Mouse (Mus musculus): ENCODE measurements around the gene Gm34653.
"Not testable (repeated sequence)": the region's sequence is repeated elsewhere in the genome, so short reads cannot be mapped to it uniquely, and the experiment has no call there.

Gene Gm34653

DNA sequence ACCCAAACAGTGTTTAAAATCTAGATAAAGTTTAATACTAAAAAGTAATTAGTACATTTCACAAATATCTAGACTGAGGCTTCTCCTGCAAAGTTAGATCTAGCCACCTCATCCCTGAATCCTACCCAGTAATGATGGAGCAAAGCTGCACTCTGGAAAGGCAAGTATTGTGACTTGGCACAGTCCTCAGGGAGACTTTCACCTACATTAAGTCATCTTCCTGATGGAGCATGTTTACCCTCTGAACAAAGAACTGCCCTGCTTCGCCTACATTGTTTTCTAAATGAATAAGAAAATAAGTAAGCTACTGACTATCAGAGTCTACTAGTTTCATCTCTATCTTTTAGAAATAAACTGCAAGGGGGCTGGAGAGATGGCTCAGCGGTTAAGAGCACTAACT, 14.3 kb upstream of the Gm34653 start:
- DNase-seq (ENCODE audit: low spot score), result no peak

DNA sequence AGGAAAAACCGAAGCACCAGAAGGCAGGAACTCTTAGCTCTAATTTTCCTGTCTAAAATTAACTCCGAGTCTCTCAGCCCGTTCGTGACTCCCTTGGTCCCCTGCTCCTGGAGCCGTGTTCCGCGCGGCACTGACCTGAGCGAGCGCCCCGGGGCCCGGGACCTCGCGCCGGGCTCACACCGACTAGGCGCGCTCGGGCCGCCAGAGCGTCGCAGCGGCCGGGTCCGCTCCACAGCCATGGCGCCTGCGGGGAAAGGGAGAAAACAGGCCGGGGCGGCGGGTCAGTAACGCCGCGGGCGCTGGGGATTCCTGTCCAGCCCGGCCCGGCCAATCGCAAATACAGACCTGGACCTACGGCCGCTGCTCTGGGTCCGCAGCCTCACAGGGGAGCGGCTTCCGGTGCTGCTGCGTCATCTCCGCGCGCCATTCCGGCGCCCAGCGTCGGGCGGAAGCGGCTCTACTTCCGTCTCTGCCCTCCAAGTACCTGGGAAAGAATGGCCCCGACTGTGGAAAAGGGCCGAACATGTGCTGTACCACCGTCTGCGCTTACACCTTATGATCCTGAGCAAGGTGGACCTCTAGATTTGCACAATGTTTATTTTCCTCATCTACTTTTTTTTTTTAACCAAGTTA, 6.9 kb upstream of the Gm34653 start, which contains the start of gene Fbxw2:
TSS of gene Fbxw2 (minus strand) at position 485 of the 633 bp plus-strand sequence.
- DNase-seq (ENCODE audit: low spot score), result peak; percentile 72

DNA sequence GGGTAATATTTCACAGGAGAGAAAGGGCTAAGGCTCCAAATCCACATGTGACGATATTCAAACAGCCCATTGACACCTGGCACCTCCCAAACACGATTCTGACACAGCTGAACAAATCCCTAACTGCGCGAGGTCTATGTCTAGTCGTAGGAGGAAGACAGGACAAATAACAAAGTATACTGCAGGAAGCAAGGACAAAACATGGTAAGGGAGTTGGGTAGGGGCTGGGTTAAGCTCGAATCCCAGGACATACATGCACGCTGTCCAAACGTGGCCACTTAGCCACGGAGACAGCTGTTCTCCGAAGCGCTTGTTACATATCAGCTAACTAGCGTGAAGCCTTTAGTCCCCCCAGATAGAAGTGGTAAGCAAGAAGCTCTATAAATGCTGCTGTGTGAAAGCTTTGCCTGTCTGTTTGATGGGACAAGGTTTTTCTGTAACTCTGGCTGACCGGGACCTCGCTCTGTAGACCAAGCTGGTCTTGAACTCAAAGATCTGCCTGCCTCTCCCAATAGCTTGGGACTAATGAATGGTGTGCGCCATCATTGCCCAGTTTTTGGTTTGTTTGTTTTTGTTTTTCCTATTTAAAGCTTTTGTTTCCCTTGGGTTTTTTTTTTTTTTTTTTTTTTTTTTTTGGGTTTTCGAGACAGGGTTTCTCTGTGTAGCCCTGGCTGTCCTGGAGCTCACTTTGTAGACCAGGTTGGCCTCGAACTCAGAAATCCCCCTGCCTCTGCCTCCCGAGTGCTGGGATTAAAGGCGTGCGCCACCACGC, 6.2 kb upstream of the Gm34653 start:
- no peak for DNase-seq (ENCODE audit: low spot score)

DNA sequence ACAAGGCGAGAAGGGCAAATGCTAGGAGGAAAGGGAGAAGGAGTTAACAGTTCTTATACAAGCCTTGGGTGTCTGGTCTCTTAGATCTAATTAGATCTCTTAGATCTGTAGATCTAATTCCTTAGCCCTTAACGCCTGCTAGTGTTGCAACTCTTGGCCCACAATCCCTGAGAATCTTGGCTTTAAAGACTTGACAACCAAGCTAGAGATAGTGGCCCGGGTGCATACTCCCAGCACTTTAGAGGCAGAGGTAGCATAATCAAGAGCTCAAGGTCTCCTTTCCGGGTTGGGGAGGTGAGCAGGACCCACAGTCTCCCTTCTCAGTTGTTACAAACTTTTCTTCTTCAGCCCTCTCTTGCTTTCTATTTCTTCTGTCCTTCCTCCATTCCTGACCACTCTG, 5.2 kb upstream of the Gm34653 start:
- DNase-seq (ENCODE audit: low spot score), result no peak

DNA sequence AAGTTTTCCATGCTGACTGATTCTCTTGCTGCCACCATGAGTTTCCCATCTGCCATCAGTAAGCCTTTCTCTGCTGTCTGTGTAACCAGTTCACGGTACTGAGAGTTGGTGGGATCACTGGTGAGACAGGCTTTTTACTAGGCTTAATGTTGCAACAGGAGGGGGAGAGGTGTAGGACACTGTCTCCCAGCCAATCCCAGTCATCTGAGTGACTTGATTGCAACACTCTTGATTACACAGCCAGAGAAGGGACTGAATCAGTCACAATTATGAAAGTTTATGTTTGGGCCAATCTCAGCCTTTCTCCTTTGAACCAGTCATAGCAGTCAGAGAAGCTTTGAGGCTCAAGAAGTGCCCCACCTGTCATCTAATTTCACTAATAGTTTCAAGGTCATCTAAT, 4.8 kb upstream of the Gm34653 start:
- no peak for DNase-seq (ENCODE audit: low spot score)

DNA sequence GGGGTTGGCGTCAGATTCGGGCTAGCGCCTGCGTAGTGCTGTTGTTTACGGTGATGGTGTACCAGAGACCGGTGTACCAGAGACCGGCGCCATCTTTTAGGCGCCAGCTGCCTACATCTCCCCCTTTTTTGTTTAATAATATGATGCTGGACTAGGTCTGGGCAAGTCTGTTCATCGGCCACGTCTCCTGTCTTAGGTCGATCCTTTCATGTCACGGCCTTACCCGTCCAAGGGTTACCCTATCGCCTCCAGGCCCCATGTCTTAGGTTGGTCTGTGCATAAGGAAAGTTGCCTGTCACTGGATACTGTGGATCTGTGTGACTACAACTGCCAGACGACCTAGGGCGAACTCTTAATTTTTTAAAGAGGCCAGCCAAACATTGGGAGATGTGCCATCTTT, 2.7 kb upstream of the Gm34653 start:
- DNase-seq (ENCODE audit: low spot score), result not testable (repeated sequence)

DNA sequence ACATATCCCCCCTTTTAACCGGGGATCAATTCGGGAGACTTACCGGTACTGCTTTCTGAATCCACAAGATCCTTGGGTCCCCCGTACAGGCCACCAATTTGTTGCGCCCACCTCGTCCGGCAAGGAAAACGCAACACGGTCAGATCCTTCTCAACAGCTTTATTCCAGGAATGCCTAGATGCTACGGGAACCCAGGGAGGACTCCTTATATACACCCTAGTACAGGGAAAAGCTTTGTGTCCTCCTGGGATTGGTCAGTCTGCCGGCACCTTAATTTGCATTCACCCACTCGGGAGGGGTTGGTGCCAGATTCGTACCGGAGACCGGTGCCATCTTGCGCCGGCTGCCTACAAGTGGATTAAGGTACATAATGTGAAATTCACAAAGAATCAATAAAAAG, 817 bp downstream of the Gm34653 start:
- no peak for DNase-seq (ENCODE audit: low spot score)

DNA sequence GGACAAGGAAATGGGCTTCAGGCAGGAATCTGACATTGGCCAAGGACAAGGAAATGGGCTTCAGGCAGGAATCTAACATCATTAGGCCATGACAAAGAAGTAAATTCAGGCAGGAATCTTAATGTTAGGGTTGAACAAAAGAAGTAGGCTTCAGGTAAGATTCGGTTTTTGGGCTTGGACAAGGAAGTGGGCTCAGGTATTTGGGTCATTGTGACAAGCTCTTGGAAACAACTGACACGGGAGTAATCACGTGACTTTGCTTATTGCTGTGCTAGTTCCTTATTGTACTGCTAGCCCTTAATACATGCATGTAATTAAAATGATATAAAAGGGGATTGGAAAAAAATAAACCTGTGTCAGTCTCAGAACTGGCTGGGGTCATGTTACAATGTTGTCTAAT, 2.9 kb downstream of the Gm34653 start:
- DNase-seq (ENCODE audit: low spot score), result no peak

DNA sequence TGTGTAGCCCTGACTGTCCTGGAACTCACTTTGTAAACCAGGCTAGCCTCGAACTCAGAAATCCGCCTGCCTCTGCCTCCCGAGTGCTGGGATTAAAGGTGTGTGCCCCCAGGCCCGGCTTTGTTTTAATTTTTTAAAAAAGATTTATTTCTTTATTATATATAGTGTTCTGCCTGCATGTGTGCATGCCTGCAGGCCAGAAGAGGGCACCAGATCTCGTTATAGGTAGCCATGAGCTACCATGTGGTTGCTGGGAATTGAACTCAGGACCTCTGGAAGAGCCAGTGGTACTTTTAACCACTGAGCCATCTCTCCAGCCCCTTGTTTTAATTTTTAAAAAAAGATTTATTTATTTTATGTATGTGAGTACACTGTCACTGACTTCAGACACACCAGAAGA, 7.3 kb downstream of the Gm34653 start:
- not testable (repeated sequence) for DNase-seq (ENCODE audit: low spot score)

DNA sequence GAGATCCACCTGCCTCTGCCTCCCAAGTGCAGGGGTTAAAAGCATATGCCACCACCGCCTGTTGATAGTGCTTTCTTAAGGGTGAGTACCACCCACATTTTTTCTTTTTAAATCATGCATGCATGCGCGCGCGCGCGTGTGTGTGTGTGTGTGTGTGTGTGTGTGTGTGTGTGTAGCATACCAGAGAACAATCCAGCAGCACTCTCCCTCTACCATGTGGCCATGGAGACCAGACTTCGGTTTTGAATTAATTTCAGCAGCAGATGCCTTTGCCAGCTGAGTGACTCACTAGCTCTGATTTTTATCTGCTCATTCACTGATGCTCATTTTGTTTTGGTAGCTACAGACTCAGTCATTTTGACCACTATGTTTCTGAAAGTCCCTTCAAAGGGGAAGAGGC, 8.9 kb downstream of the Gm34653 start:
- DNase-seq (ENCODE audit: low spot score), result no peak

DNA sequence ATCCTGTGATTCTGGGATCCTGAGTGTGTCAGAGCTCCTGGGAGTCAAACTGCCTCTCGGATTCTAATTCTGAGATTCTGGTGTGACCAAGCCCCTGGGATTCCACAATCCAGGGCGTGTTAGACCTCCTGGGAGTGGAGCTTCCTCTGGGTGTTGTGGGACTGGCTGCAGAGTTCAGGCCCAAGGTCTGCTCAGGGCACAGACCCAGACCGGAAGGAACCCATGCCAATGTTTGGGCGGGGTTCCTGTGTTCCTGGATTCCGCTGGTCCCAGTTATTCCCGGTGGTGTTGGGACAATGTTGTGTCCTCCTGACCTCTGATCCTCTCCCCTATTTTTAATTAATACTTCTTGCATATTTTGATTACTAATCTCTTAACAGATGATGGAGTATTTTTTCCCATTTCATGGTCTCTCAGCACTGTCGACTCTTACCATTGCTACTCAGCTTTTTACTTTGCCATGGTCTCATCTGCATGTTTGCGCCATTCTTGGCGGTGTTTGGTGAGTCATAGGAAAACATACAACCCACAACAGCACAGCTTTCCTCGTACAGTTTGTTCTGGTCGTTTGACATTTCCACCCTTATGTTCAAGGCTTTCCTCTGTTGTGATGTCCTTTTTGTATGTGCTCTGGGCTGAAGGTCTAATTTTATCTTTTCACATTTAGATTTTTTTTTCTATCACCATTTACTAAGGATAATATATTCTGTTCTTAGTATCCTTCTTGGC, 10.6 kb downstream of the Gm34653 start:
- DNase-seq (ENCODE audit: low spot score), result no peak

DNA sequence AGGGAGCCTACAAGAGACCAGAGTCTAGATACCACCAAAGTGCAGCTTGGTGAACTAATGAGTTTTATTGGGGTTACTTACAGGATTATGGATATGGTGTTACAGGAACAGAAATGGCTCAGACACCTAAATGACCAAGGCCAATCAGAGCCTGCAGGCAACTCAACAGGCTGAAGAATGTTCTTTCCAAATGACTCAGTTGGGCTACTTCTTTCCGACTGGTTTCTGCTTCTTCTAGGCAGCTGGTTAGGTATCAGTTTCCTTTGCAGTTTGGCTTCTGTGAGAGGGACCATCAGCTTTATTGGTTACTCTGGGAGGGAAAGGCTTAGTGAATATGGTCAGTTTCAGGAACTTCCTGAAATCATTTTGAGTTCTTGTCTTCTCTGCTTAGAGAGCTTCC, 14.9 kb downstream of the Gm34653 start:
- no peak for DNase-seq (ENCODE audit: low spot score)

DNA sequence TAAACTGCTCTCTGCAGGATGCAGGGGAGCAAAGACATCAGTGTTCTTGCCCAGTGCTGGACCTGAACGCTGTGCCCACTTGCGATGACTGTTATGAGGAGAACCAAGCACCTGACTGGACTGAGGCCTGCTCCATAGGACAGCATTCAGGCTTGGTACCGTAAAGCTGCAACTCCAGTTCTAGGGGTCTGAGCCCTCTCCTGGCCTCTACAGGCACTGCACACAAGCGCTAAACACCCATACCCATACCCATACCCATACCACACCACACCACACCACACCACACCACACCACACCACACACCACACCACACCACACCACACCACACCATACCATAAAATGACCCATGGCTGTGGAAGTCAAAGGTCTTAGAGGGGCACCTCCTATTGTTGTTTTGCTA, 22.5 kb downstream of the Gm34653 start:
- no peak for DNase-seq (ENCODE audit: low spot score)

DNA sequence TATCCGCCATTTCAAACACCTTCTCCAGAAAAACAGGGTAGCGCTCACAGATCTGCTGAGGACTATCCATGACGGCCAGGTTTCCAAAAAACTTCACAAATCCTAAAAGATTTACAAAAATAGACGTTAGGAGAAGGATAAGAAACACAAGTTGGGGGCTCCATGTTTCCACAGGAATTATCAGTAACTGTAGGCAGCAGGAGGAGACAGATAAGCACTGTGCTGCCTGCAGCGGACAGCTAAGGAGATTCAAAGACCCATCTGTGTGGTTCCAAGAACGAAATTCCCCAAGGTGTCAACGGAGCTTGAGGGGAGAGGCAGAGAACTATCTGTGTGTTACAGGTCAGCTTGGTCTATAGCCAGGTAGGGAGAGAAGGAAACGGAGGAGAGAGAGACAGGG, 24.9 kb downstream of the Gm34653 start:
- no peak for DNase-seq (ENCODE audit: low spot score)

DNA sequence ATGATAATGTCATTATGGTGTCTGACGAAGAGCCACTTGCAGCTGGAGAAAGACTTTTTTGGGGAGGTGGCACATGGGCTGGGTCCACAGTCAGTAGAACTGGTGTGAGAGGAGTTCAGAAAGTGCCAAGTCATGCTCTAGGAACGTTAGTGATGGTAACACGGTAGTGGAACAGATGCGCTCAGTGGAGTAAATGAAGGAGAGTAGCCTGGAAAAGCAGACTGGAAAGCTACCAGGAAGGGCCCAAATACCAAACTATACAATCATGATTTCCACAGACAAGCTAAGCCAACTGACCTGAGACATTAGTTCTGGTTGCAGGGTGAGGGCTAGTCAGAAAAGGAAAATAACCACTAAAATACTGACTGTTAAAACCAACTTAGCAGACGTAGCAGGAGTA, 36.9 kb downstream of the Gm34653 start:
- DNase-seq (ENCODE audit: low spot score), result no peak

DNA sequence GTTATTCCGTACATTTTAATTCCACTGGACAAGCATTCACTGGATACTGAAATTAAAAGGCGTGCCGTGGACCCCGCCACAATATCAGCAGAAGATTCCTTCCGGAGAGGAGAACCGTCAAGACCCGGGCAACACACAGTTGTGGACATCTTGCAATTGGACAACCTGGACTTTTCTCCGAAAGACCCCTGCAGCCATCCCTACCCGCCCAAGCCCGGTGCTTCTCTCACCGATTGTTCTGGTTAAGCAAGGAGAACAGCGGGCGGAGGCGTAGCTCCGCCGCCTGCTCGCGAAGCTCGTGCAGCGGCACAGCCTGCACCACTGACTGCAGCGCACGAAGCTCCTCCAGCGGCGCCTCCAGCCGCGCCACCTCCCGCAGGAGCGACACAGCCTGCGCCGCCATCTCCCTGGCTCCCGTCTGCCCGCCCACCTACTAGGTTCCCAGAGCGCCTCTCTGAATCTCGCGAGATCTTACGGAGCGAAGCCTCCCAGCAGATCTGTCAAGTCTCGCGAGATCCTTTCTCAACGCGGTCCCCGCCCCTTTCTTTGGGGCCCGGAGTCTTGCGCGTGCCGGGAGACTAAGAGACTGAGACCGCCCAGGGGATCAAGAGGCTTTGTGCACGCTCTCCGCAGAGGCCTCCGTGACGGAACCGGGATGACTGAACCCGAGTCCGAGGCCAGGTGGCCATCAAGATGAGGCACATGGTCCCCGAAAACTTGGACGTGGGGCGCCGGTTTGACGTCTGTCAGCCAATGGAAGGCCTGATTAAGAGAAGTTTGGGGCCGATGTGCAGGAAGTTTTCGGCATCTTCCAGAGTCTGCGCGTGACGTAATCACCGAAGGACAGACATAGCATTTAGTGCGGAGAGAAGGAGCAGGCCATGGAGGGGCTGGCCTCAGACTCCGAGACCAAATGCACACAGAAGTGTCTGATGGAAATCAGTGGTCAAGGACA, 38.0 kb downstream of the Gm34653 start:
- DNase-seq (ENCODE audit: low spot score), result peak; percentile 80

DNA sequence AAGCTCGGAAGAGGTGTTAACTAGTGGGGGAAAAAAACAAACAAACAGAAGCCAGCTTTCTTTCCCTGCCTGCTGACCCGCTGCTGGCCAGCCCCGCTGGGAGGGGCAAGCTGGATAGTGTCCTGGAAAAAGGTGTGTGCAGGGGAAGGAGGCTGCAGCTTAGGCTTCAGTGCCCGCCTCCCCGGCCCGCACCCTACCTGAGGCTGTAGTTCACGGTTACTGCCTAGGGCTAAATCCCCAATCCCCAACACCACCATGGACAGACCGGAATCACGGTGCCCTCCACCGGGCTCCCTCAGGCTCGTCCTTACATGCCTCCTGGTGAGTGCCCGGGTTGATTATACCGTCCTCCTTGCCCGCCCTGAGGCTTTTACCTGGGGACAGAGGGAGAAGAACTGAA, 41.5 kb downstream of the Gm34653 start, which contains the start of gene Cutal:
TSS of gene Cutal (plus strand) at position 126 of the 400 bp plus-strand sequence.
- DNase-seq (ENCODE audit: low spot score), result no peak

DNA sequence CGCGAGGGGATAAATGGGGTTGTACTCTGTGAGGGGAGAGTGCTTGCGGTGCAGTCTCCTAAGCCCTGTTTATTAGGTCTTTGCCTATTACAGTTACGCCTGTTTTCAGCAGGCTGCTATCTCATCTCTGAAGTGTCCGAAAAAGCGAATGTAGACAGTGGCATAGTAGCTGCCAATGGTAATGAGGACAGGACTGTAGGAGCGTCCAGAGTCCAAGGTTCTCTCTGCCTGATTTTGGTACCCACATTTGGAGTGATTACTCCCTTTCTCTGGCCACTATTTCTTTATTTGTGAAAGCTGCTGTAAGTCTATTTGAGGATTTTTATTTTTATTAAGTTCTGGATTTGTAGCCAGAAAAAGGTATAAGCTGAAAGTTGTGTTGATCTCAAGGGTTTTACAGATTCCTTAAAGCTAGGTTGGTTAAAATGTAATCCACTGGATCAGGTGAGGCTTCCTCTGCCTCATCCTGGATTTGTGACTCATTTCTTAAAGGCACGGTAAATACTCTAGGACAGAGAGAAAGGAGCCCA, 42.1 kb downstream of the Gm34653 start, which contains the start of gene Psmd5:
TSS of gene Psmd5 (minus strand) at position 153 of the 530 bp plus-strand sequence.
- no peak for DNase-seq (ENCODE audit: low spot score)

DNA sequence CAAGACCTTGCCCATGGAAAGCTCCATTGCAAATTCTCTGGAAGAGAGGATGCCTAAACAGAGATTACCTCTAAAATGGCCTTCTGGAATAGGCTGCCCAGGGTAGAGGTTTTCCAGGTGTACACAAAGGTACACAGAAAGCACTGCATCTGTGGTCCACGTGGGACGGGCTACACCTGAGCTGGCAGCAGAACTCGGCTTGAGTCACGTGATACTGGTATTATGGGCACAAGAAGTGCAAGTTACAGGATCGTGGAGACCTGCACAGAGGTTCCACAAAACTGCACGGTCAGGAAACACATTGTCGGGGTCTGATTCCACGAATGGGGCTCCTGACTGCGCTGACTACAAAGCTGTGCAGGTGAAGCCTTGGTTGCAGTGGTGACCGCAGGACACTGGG, 47.2 kb downstream of the Gm34653 start:
- DNase-seq (ENCODE audit: low spot score), result no peak

DNA sequence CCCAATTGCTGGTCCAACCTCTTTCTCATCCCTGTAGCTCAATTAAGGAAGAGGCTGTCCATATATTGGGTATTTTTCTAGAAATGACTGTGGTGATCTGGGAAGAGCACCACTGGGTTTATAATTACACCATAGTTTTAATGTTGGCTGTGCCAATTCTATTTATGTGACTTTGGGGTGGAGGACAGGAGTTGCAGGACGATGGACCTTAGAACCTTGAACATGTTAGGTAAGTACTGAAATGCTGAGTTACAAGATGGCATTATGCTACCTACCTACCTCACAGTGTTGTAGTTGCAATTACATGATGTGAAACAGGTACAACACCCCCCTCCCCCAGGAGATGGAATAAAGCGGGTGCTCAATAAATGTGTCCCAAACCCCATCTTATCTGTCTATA, 50.0 kb downstream of the Gm34653 start:
- DNase-seq (ENCODE audit: low spot score), result no peak

DNA sequence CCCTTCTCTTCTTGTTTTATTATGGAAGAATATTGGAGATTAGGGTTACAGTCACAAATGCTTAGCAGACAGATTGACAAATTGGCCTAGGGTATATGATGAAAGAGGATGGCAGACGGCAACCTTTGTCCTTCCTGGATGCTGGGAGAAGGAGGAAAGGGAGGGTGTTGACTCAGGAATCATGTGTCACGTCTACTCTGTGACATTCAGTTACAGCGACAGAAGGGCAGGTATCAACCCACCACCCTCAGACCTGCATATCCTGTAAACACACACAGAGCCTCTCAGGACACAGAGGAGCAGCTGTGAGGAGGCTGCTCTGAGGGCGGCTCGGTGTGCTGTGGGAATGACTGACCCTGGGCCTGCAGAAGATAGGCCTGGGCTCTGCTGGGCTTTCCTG, 50.4 kb downstream of the Gm34653 start:
- DNase-seq (ENCODE audit: low spot score), result no peak

DNA sequence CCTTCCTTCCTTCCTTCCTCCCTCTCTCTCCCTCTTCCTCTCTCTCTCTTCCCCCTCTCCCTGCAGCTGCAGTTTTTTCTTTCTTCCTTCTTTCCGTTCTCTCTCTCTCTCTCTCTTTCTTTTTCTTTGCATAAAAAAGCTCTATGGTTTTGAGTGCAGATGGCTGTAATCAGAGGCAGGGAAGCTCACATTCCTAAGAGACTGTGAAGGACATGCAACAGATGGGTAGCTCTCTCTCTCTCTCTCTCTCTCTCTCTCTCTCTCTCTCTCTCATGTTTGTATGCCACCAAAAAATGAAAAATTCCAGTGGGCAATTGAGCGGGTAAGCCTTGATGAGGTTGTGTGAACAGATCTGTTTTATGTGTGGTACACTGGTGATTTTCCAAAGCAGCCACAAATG, 51.4 kb downstream of the Gm34653 start:
- DNase-seq (ENCODE audit: low spot score), result no peak
